Mouse (Mus musculus) erythroid progenitor cell, adult 5-6 weeks (primary cell): ENCODE data around the gene Gm42957. TPM values are rescaled to one million over a fixed set of nuclear protein-coding genes. Genes with fewer than 3 reads are reported as not detected.
A peak's percentile ranks its signal among the peaks of the same experiment; 100 is the strongest.
"Not testable (repeated sequence)": the region's sequence is repeated elsewhere in the genome, so short reads cannot be mapped to it uniquely, and the experiment has no call there.

Experiments
- ATAC-seq: replicated peaks from 2 replicates; pipeline ENCODE4 v1.8.0; 2016; ENCODE audit warnings: moderate number of reproducible peaks, mild to moderate bottlenecking, moderate TSS enrichment, inconsistent platforms; ENCODE audit not compliant: poor library complexity, low FRiP score, severe bottlenecking
- total RNA-seq, 2 experiments: library from RNA; stranded (forward) in 1 of 2; stranded (reverse) in 1 of 2; fragments of 150-400 nt in 1 of 2; fragments of 186-747, 209-891 nt in 1 of 2; gene quantifications; 2 replicates each; pipeline versions ENCODE4 v1.2.3 to v1.2.4; 2015 to 2017; ENCODE audit warnings: low replicate concordance in 2 of 2

Gene Gm42957
- not detected in 2 replicates for total RNA-seq (2015; ENCODE audit: low replicate concordance)
- not detected in 2 replicates for total RNA-seq (2017; ENCODE audit: low replicate concordance)

DNA sequence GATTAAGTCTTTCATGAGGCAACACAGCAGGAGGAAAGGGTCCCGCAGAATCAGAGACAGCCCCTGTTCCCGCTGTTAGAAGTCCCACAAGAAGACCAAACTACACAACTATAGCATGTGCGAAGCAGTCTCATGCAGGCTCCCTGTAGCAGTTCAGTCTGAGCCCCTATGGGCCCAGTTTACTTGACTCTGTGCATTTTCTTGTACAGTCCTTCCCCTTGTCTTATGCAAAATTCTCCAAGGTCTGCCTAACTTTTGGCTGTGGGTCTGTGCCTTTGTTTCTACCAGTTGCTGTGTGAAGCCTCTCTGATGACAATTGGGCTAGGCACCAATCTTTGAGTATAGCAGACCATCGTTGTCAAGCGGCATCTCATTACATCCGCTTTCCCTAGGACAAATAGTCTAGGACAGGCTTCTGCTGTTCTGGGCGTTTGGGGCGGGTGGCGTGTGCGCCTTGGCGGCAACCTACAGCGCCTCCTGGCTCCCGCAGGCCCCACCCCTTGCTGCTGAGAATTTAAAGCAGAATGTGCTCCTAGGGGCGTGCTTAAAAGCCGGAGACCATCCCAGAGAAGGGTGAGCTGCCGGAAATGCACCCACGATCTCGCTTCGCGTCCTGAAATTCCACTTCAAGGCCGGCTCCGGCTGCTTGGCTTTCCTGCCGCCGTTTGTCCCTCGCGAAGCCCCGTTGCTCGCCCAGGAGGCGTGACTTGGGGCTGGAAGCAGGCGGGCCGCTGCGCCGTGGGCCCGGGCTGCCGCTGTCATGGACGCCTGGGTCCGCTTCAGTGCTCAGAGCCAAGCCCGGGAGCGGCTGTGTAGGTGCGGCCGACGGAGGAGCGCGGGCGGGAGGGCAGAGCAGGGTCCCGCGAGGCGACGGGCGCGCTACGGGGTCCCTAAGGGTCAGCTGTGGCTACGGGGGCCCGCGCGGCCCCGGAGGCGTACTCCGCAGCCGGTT lies at the start of gene Gm42957, which contains the start of gene Pex11b:
TSS of gene Gm42957 (plus strand) at position 547 of the 952 bp plus-strand sequence.
TSS of gene Pex11b (plus strand) at position 449 of the 952 bp plus-strand sequence.
- ATAC-seq = peak; percentile 96

DNA sequence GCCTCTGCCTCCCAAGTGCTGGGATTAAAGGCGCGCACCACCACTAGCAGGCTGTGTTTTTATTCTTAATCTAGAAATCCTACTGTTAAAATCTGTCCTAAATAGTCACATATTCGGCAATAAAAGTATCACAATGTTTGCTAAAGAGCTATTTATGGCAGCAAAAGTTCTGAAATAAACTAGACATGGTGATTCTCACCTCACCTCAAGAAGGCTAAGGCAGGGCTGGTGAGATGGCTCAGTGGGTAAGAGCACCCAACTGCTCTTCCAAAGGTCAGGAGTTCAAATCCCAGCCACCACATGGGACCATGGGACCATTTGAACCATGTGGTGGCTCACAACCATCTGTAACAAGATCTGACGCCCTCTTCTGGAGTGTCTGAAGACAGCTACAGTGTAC lies 44.6 kb upstream of the Gm42957 start:
- no peak for ATAC-seq

DNA sequence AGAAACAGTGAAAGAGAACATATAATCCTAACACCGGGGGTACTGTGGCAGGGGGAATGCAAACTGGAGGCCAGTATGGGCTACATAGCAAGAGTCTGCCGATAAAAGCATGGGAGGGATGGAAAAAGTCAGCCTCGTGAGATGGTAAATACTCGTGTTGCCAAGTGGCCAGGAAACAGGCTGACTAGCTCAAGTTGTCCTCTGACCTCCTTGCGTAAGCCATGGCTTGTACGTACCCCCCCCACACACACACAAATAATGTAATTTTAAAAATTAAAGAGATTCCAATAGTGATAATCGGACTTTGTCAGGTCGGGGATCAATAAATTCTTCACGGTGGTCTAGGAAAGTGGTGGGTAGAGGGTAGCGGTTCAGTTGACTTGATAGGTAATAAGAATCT lies 41.9 kb upstream of the Gm42957 start:
- ATAC-seq = peak; percentile 32

DNA sequence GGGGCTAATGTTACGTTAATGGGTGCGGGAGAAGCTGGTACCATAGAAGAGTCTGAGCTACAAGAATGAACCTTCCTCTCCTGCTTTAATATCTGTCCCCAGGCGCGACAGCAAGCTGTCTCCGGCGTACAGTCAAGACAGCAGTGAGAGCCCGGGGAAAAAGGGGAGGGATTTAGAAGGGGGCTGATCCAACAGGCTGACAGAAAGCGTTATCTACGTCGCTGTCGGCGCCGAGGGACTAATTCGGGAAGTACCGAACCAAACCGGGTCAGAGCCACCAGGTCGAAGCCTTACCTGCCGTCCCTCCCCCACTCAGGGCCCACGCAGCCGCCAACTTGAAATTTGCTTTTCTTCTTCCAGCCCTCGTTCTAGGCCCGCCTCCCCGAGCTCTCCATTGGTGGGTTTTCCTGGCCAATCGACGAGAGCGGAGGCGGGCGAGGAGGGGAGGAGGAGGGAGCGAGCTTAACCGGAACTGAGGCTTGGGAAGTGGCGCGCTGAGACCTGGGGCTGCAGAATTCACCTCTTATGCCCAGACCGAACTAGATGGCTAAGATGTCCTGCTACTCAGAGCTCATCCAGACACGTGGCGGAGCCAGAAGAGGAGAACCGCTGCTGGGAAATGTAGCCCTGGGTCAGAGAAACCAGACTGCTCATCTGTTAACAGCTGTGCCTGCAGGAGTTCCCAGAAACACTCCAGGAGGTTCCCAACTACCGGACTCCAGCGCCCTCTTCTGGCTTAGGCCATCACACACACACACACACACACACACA lies 41.3 kb upstream of the Gm42957 start, which contains the start of gene Polr3gl:
TSS of gene Polr3gl (minus strand) at position 392 of the 771 bp plus-strand sequence.
- peak; percentile 98 for ATAC-seq

DNA sequence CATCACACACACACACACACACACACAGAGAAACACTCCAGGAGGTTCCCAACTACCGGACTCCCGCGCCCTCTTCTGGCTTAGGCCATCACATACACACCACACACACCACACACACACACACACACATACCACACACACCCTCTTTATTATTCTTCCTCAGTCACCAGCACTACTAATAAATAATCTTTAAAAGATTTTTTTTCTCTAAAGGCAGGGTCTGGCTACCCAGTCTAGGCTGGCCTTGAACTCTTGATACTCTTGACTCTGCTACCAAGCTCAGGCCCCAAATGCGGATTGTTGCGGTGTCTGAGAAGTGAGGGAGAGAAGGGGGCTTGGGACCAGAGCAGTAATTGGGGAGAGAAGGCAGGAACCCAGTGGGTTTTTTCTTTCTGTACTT lies 40.4 kb upstream of the Gm42957 start:
- no peak for ATAC-seq

DNA sequence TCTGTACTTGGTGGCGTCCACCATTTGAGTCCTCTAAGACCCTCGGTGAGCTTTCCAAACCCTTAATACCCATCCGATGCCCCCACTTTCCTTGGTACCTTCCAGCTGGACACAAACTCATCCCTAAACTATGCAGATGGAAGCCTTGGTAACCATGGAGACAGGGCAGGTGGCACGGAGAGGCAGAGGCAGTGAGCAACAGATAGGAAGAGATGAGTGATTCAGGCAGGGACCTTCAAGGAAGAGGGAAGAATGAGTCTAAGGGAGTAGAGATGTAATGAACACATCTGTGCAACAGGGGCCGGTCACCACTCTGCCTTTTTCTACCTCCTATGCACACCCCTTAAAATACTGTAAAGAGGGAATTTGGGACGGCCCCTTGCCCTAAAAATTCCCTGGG lies 39.6 kb upstream of the Gm42957 start:
- ATAC-seq = no peak

DNA sequence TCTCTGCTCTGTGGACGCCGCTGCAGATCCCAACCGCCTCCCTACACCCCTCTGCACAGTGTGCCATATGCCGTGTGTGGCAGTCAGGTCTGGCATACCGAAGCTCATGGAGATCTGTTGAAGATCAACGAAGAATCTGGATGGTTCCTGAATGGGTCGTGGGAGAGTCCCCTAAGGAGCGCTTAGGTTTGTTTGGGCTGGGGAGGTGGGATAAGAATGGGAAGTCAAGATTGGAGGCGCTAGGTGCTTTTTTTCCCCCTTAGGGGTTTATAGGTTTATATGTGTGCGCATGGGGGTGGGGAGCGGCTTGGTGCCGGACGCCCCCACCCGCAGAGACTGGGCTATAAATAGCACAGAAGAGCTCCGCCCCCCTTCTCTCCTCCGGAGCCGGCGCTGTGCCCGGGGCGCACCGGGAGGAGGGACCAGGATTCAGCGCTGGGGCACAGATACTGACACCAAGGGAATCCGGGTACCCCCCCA lies 39.0 kb upstream of the Gm42957 start, which contains the start of gene Ankrd34a:
TSS of gene Ankrd34a (plus strand) at position 409 of the 480 bp plus-strand sequence.
- ATAC-seq = no peak

DNA sequence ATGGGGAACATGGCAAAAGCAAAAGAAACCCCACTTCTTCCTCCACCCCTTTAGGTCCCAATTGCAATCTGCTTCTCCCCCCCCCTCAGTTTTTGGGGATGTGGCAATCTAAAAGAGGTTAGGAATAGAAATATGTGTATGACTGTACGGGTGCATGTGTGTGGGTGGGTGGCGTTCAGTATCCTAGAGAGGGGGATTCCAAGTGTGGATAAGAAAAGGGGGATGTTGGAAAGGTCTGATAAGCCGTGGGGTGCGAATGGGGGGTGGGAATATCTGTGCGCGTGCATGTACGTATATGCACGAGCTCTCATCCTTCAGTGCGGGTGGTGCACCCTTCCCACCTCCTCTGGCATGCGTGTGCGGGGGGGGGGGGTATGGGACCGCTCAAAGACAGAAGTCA lies 38.4 kb upstream of the Gm42957 start:
- no peak for ATAC-seq

DNA sequence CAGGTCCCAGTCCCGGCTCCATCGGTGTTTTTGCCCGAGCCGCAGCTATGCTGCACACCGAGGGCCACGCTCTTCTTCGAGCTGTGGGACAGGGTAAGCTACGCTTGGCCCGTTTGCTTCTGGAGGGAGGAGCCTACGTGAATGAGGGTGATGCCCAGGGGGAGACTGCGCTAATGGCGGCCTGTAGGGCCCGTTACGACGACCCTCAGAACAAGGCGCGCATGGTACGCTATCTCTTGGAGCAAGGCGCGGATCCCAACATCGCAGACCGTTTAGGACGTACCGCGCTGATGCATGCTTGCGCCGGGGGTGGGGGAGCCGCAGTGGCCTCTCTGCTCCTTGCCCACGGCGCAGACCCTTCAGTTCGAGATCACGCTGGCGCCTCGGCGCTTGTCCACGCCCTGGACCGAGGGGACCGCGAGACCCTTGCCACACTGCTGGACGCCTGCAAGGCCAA lies 37.8 kb upstream of the Gm42957 start:
- no peak for ATAC-seq

DNA sequence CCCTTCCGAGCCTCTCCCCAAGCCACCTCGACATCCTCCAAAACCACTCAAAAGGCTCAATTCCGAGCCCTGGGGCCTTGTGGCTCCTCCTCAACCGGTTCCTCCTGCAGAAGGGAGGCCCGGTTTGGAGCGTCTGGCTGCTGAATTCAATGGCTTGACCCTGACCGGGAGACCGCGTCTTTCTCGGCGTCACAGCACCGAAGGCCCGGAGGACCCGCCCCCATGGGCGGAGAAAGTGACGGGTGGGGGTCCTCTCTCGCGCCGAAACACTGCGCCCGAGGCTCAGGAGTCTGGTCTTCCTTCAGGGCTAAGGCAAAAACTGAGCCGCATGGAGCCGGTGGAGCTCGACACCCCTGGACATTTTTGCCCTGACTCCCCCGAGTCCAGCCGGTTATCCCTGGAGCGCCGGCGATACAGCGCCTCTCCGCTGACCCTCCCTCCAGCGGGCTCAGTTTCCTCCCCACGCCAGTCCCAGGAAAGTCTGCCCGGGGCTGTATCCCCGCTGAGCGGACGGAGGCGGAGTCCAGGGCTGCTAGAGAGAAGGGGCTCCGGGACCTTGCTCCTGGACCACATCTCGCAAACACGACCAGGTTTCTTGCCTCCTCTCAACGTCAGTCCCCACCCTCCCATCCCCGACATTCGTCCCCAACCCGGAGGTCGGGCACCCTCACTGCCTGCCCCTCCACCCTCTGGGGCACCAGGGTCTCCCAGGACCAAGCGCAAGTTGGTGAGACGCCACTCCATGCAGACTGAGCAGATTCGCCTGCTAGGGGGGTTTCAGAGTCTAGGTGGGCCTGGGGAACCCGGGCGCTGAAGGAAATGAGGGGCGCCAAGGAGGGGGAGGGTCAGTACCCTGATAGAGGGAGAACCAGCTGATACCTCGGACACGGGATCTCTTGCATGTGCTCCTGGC lies 36.9 kb upstream of the Gm42957 start:
- no peak for ATAC-seq

DNA sequence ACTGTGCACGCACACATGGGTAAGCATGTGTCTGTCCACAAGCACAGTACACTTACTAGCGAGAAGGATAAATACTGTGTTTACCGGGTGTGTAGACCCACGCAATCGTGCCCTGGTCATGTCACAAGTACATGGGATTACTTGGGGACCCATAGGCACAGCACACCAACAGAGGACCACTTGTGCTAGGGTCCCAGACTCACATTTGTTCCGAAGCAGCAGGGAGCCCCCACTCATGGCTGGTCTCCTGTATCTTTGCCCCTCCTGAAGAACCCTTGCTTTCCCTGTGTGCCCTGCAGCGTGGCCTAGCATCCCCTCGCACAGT lies 36.2 kb upstream of the Gm42957 start:
- no peak for ATAC-seq

DNA sequence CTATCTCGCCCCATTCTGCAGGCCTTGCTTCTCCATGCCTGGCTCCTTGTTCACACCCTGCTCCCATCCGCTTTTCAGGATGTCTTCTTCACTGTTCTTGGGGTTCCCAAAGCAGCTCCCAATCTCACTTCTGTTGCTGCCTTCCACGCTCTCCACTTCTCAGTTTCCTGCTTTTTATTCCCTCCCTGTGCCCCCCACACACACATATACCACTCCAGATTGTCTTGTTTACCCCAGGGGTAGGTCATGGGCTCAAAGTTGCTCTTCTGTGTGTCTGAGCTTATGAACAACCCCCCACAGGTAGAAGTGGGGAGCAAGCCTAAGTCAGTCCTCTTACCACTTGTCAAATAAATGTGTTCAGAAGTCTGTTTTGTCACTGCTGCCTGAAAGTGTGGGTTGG lies 35.9 kb upstream of the Gm42957 start:
- no peak for ATAC-seq

DNA sequence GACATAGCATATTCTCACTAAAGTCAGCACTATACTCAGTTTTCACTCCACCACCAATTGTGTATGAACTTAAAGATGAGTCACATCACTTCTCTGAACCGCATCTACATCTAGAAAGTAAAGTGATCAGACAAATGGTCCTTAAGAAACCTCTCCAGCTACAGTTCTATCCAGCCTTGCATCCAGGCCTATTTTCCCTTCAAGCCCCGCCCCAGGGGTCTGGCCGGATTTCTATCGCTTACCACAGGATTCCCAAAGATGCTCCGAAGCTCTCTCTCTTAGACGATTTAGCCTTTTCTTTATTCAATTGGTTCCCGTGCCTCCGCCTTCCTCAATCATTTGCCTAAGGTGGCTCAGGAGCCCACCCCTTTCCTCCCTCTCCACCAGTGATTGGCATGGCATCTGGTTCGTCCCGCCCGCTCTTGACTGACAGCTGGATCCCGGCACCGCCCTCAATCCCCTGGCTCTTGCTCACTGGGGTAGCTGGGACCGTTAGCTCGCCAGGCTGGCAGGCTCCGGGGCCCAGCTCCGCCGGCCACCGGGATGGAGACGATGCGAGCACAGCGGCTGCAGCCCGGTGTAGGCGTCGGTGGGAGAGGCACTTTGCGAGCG lies 34.5 kb upstream of the Gm42957 start, which contains the start of gene Lix1l:
TSS of gene Lix1l (plus strand) at position 511 of the 612 bp plus-strand sequence.
- ATAC-seq = no peak

DNA sequence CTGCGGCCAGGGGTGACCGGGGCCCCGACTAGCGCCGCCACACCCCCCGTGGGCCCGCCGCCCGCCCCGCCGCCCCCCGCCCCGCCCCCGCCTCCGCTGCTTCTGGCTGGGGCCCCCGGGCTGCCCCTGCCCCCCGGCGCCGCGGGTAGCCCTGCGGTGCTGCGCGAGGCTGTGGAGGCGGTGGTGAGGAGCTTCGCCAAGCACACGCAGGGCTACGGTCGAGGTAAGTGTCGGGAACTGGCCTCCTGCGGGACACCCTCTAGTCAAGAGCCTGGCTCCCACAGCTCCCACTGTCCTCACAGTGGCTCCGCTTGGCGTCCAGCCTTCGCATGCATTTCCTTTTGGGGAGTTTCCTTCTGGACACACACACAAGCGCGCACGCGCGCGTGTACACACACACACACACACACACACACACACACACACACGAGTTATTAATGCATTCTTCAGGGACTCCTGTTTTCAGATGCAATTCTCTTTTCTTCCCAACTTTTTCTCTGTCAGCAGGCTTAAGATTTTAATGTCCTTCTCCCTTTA lies 34.0 kb upstream of the Gm42957 start:
- ATAC-seq = no peak

DNA sequence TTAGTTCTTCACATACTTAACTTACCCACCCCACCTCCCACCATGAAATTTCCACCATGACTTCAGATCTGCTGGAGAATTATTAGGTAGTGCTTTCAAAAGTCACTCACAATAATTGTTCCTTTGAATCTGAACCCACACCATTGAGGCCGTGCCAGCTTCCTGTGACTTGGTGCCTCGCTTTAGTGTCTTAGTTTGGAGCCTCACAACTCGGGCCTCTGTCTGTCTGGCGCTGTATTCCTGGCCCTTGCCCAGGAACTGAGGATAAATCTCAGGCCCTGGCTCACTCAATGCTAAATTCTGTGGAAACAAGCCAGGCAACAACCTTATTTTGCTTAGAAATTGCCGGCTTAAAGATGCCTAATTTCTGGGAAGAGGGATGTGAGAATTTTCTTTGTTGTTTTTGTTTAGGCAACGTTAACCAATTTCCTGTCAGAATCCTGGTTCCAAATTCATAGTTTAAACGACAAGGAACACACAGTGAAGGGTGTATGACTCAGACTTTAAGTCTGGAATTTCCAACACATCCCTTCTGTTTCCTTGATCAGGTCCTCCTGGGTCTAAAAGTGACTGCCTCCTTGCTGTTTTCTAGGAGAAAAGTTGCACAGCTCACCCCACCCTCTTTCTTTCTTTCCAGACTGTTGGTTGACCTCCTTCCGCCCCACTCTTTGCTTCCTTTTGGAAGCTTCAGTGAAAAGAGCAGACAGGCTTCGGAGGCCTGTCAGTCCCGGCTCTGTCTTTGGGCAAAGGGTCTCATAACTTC lies 33.2 kb upstream of the Gm42957 start:
- ATAC-seq = no peak

DNA sequence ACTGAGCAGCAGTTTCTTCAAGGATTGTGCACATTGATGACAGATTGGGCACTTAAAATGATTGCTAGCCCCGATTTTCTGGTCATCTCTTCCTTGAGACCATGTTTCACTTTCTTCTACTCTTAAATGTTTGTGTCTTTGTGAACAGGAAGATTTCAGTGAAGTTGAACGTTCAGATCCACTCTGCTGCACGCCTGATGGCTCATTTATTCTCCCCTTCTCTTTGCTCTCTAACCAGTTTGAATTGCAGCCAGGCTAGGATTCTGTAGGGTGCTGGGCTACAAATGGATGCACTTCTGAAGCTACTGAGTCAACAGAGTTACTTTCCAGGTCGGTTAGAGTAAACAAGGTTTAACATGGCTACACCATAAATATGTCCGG lies 32.6 kb upstream of the Gm42957 start:
- no peak for ATAC-seq

DNA sequence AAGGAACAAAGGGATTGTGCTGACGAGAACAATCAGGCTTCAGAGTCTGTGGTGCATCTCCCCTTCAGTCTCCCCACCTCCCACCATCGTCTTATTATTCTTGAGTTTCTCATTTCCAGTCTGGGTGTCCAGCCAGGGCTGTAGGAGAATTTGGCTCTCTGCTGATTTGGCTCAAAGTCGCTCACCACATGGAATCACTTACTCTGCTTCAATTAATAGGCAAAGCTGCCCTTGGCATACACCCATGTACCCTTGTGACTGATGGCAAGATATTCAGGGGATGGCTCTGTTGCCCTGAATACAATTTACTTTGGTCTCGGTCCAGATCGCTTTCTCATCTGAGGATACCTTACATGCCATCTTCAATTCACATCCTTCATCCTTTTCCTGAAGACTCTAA lies 32.0 kb upstream of the Gm42957 start:
- no peak for ATAC-seq

DNA sequence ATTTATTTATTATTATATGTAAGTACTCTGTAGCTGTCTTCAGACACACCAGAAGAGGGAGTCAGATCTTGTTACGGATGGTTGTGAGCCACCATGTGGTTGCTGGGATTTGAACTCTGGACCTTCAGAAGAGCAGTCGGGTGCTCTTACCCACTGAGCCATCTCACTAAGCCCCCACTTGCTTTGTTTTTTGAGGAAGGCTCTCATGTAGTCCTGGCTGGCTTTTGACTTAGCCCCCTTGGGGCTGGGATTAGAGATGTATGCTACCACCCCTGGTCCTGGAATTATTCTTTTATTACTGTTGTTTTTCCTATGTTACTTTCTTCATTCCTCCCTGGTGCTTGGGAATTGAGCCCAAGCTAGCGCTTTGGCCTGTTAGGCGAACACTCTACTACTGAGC lies 29.3 kb upstream of the Gm42957 start:
- ATAC-seq = not testable (repeated sequence)
